8 mouse cellular contexts compared by ENCODE assay signal in genomic region chr16:34322546-34322945, GRCm38 (mm10).
A peak's percentile ranks its signal among the peaks of the same experiment; 100 is the strongest.
DNase-seq lines count a peak whose midpoint lies in the region; ATAC-seq and TF ChIP-seq lines count a peak whose summit lies in the region.

No protein-coding gene starts in this region.

- DNase-seq in left cerebral cortex, adult 2 months (ENCODE audit: extremely low spot score in 1 of 2, low spot score in 2 of 2), result peak; percentile 43 to 58
- DNase-seq in left cerebral cortex, postnatal 36 days (ENCODE audit: low spot score in 2 of 2), result no peak
- peak; percentile 96 for DNase-seq in cerebellum, adult 11-12 months
- DNase-seq in layer of hippocampus, adult 9-11 months, result peak; percentile 48
- DNase-seq in testis, postnatal 14 days (ENCODE audit: low spot score), result peak; percentile 58

- no peak overlapping the region for H3K4me2 ChIP-seq in forebrain, embryonic 16.5 days (ENCODE audit: low read length)
- no peak overlapping the region for H3K4me2 ChIP-seq in midbrain, embryonic 13.5 days (replicated peaks)

- no peaks in the 10 kb centered on the region for H3K36me3 ChIP-seq in forebrain, embryonic 16.5 days (ENCODE audit: control insufficient read depth, insufficient read depth)
- H3K36me3 ChIP-seq in midbrain, embryonic 13.5 days, result peaks cover 4% of the 10 kb centered on the region

- H3K27ac ChIP-seq in left cerebral cortex, adult 2 months, result no peak overlapping the region
- no peak overlapping the region for H3K27ac ChIP-seq in forebrain, embryonic 16.5 days (ENCODE audit: low read length)
- H3K27ac ChIP-seq in midbrain, embryonic 13.5 days, result peak overlapping the region; percentile 51

- H3K9ac ChIP-seq in forebrain, embryonic 16.5 days (replicated peaks; ENCODE audit: low read depth, low read length), result no peak overlapping the region
- H3K9ac ChIP-seq in midbrain, embryonic 13.5 days (replicated peaks), result no peak overlapping the region

- no peak overlapping the region for H3K4me3 ChIP-seq in left cerebral cortex, adult 2 months
- H3K4me3 ChIP-seq in forebrain, embryonic 16.5 days (replicated peaks; ENCODE audit: low read length), result no peak overlapping the region
- H3K4me3 ChIP-seq in midbrain, embryonic 13.5 days (replicated peaks), result no peak overlapping the region

- peak; percentile 79 for TF ChIP-seq CTCF in left cerebral cortex, adult 2 months (IDR thresholded peaks at IDR 0.05)

- intact Hi-C loops in left cerebral cortex, adult 2 months (cut with DNase I), result no loop called here
- intact Hi-C loops in left cerebral cortex, postnatal 36 days (cut with DNase I), result no loop called here

- ATAC-seq in forebrain, embryonic 16.5 days, result peak; percentile 76
- ATAC-seq in hematopoietic stem cell, adult 5-6 weeks (replicated peaks in 1 of 2; ENCODE audit: insufficient read depth in 1 of 2, low FRiP score in 2 of 2, low TSS enrichment in 1 of 2, low read depth in 1 of 2, poor library complexity in 2 of 2, severe bottlenecking in 2 of 2), result peak; percentile 83 to 84
- ATAC-seq in midbrain, embryonic 13.5 days, result peak; percentile 85

- peaks cover 15% of the 10 kb centered on the region for H3K4me1 ChIP-seq in forebrain, embryonic 16.5 days (replicated peaks; ENCODE audit: control insufficient read depth, insufficient read depth, low read length)
- H3K4me1 ChIP-seq in midbrain, embryonic 13.5 days (replicated peaks), result peaks cover 37% of the 10 kb centered on the region

- WGBS in forebrain, embryonic 16.5 days, result 35% methylated on average over 4 of the region's 4 CpGs
- WGBS in midbrain, embryonic 13.5 days, result 46% methylated on average over 4 of the region's 4 CpGs

- H3K9me3 ChIP-seq in forebrain, embryonic 16.5 days (ENCODE audit: control insufficient read depth, low read length), result no peaks in the 10 kb centered on the region
- H3K9me3 ChIP-seq in midbrain, embryonic 13.5 days, result no peaks in the 10 kb centered on the region

- H3K27me3 ChIP-seq in forebrain, embryonic 16.5 days (replicated peaks; ENCODE audit: control insufficient read depth, insufficient read depth, low read length), result no peaks in the 10 kb centered on the region
- H3K27me3 ChIP-seq in midbrain, embryonic 13.5 days, result no peaks in the 10 kb centered on the region

Comparison
In these comparisons a context has a peak if more than half of its experiments do, and no peak if none do; other contexts are left out.
1. DNase-seq: peak in left cerebral cortex, adult 2 months (2 of 2), cerebellum, adult 11-12 months (single experiment), layer of hippocampus, adult 9-11 months (single experiment) and testis, postnatal 14 days (single experiment); none in left cerebral cortex, postnatal 36 days (0 of 2).
2. Peak in every context shown above with its lines, with median percentiles within 50 percentile points of each other: ATAC-seq.